Mouse (Mus musculus) heart, embryonic 10.5 days (tissue): ENCODE data around the gene Mprip. TPM values are rescaled to one million over a fixed set of nuclear protein-coding genes. Genes with fewer than 3 reads are reported as not detected.
A peak's percentile ranks its signal among the peaks of the same experiment; 100 is the strongest.

Experiments used
- DNase-seq: peaks from one replicate; pipeline ENCODE4 v3.0.0-alpha.2; 2017; ENCODE audit warnings: low spot score
- H3K27ac ChIP-seq: fragments of 300-500 bp; sonication (generic); 2 replicates; pipeline ENCODE4 v1.5.1; 2016; ENCODE audit warnings: mild to moderate bottlenecking
- H3K27me3 ChIP-seq: fragments of 300-500 bp; sonication (generic); 2 replicates; pipeline ENCODE4 v1.6.1; 2016; ENCODE audit warnings: mild to moderate bottlenecking; ENCODE audit not compliant: poor library complexity, insufficient read depth, severe bottlenecking
- H3K36me3 ChIP-seq: fragments of 300-500 bp; sonication (generic); 2 replicates; pipeline ENCODE4 v1.6.1; 2016; ENCODE audit warnings: mild to moderate bottlenecking, moderate library complexity
- H3K4me1 ChIP-seq: fragments of 300-500 bp; sonication (generic); 2 replicates; pipeline ENCODE4 v1.6.1; 2016; ENCODE audit warnings: mild to moderate bottlenecking
- H3K4me3 ChIP-seq: fragments of 300-500 bp; sonication (generic); 2 replicates; pipeline ENCODE4 v1.5.1; 2016; ENCODE audit warnings: mild to moderate bottlenecking, moderate library complexity
- H3K9me3 ChIP-seq: fragments of 300-500 bp; sonication (generic); 2 replicates; pipeline ENCODE4 v1.6.1; 2016; ENCODE audit warnings: mild to moderate bottlenecking, moderate library complexity
- WGBS: fragments of 180-500 bp; shearing (Covaris S2); methylation state at CpG from one replicate; pipeline ENCODE4 v1.1.7; 2016; 5-methylcytosine and 5-hydroxymethylcytosine counted together
- polyA plus RNA-seq: library from polyadenylated mRNA; unstranded; fragments of >200 nt; fragmentation: Nextera tagmentation; extraction: Ambion mirVana; gene quantifications from 2 replicates; pipeline ENCODE4 v1.2.1, GENCODE M21; 2016

Gene Mprip
- polyA plus RNA-seq, 1 experiment from 2014 or later = 36.6 TPM

GRCm38 (mm10) chr11:59758191-59758985, 97.3 kb downstream of the Mprip start:
- 89% methylated on average over 9 of the region's 9 CpGs for WGBS
- Histone ChIP-seq H3K27me3 (no peaks in the 10 kb centered on the region), H3K4me1 (peaks cover 14% of the 10 kb centered on the region), H3K4me3 (no peak overlapping the region), H3K9me3 (no peaks in the 10 kb centered on the region), H3K36me3 (peaks cover 95% of the 10 kb centered on the region), H3K27ac (0 out of 2 replicates have a peak overlapping the region, but pooled peaks have one; percentile 32)
- no peak for DNase-seq

DNA sequence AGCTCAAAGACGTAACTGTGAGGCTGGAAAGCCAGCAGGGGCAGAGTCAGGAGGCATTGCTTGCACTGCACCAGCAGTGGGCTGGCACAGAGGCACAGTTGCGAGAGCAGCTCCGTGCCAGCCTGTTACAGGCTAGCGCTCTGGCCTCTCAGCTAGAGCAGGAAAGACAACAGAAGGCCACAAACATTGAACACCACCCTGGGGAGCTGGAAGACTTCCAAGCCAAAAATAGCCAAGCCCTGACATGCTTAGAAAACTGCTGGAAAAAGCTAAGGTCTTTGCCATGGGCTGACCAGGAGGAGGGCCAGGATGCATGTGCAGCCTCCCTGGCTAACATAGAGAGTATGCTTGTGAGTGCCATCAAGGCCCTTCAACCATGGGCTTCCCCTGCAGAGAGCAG, 98.1 kb downstream of the Mprip start:
- Histone ChIP-seq H3K4me3 (no peak overlapping the region), H3K9me3 (no peaks in the 10 kb centered on the region), H3K27me3 (no peaks in the 10 kb centered on the region), H3K36me3 (peaks cover 95% of the 10 kb centered on the region), H3K27ac (peak overlapping the region; percentile 32; the same call in 1 of the 2 replicates), H3K4me1 (peaks cover 14% of the 10 kb centered on the region)
- no peak for DNase-seq
- WGBS = 75% methylated on average over 4 of the region's 4 CpGs

DNA sequence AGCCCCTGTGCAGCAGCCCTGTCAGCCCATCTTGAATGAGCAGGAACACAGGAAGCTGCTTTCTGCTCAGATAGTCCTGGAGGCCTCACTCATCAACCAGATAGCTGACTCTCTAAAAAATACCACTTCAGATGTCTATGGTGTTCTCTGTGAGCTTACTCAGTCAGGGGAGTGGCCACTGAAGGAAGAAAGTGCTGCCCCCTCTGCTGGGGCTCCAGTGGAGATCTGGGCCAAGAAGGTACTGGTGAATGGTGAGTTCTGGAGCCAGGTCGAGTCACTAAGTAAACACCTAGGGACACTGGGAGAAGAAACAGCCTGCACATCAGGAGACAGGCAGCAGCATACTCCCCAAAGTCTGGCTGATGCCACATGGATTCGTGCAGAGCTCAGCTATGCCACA, 98.5 kb downstream of the Mprip start:
- WGBS = 72% methylated on average over 2 of the region's 2 CpGs
- Histone ChIP-seq H3K27ac (peak overlapping the region; percentile 32; the same call in 1 of the 2 replicates), H3K4me3 (no peak overlapping the region), H3K27me3 (no peaks in the 10 kb centered on the region), H3K36me3 (peaks cover 96% of the 10 kb centered on the region), H3K4me1 (peaks cover 14% of the 10 kb centered on the region), H3K9me3 (no peaks in the 10 kb centered on the region)
- no peak for DNase-seq

DNA sequence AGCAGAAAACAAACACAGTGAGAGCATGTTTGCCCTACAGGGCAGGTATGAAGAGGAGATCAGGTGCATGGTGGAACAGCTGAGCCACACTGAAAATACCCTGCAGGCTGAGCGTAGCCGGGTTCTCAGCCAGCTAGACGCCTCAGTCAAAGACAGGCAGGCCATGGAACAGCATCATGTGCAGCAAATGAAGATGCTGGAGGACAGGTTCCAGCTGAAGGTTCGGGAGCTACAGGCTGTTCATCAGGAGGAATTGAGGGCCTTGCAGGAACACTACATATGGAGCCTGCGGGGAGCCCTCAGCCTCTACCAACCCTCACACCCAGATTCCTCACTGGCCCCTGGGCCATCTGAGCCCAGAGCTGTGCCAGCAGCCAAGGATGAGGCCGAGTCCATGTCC, 99.7 kb downstream of the Mprip start:
- Histone ChIP-seq H3K27ac (no peak overlapping the region), H3K4me3 (no peak overlapping the region), H3K4me1 (peaks cover 14% of the 10 kb centered on the region), H3K36me3 (peaks cover 96% of the 10 kb centered on the region), H3K9me3 (no peaks in the 10 kb centered on the region), H3K27me3 (no peaks in the 10 kb centered on the region)
- WGBS = 91% methylated on average over 6 of the region's 6 CpGs
- DNase-seq = no peak

- no peak overlapping the region for H3K27ac ChIP-seq
- no peaks in the 10 kb centered on the region for H3K27me3 ChIP-seq
- DNase-seq = no peak
- no peaks in the 10 kb centered on the region for H3K9me3 ChIP-seq
- 76% methylated on average over 2 of the region's 2 CpGs for WGBS
- H3K4me1 ChIP-seq = peaks cover 9% of the 10 kb centered on the region
- H3K36me3 ChIP-seq = peaks cover 97% of the 10 kb centered on the region
- no peak overlapping the region for H3K4me3 ChIP-seq
Observed at GRCm38 (mm10) chr11:59769307-59769706, 108.2 kb downstream of the Mprip start.

DNA sequence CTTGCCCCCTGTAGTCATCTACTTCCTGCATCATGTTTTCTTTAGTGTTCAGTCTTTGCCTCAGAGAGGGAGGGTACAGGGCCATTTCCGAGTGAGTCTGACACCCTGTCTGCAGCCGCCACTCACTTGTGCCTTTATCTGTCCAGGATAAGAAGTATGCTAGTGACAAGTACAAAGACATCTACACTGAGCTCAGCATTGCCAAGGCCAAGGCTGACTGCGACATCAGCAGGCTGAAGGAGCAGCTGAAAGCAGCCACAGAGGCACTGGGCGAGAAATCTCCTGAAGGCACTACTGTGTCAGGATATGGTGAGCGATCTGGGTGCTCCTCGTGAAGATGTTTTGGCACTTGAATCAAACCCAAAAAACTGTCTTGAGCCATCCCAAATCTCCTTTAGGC, 108.6 kb downstream of the Mprip start:
- peaks cover 9% of the 10 kb centered on the region for H3K4me1 ChIP-seq
- H3K4me3 ChIP-seq = no peak overlapping the region
- 42% methylated on average over 6 of the region's 6 CpGs for WGBS
- H3K36me3 ChIP-seq = peaks cover 96% of the 10 kb centered on the region
- no peaks in the 10 kb centered on the region for H3K9me3 ChIP-seq
- H3K27me3 ChIP-seq = no peaks in the 10 kb centered on the region
- DNase-seq = no peak
- no peak overlapping the region for H3K27ac ChIP-seq

DNA sequence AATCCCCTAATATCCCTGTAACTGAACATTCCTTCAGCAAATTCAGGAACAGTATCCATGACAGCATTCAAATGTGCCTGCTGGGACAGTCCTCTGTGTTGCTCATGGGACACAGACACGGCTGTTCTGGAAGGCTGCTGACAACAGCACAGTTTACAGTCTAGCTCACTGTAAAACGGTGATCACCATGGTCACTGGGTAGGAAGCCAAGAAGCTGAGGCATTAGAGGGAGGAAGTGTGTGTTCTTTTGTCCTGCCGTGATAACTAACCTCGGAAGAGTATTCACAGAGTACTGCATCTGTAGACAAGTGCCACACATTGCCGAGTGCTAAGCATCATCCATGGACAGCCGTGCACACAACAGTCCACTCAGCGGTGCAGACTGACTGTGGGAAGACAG, 109.6 kb downstream of the Mprip start:
- no peak overlapping the region for H3K27ac ChIP-seq
- 80% methylated on average over 7 of the region's 7 CpGs for WGBS
- H3K9me3 ChIP-seq = no peaks in the 10 kb centered on the region
- peaks cover 92% of the 10 kb centered on the region for H3K36me3 ChIP-seq
- no peak for DNase-seq
- no peak overlapping the region for H3K4me3 ChIP-seq
- H3K4me1 ChIP-seq = peaks cover 9% of the 10 kb centered on the region
- no peaks in the 10 kb centered on the region for H3K27me3 ChIP-seq

DNA sequence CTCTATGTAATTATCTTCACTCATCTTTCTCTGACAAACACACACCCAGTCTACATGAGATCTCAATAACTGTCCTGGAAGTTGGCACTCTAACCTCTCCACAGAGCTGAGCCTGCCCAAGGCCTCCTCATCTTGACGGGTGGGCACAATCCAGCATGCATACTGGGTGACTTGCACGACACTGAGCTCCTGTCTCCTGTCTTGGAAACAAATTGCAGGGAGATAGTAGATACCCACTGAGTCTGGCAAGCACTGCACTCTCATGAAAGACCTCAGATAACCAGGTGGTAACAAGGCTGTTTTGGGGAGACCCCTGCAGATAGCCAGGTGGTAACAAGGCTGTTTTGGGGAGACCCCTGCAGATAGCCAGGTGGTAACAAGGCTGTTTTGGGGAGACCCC, 111.2 kb downstream of the Mprip start:
- 85% methylated on average over 2 of the region's 2 CpGs for WGBS
- H3K4me3 ChIP-seq = no peak overlapping the region
- peaks cover 94% of the 10 kb centered on the region for H3K36me3 ChIP-seq
- H3K9me3 ChIP-seq = no peaks in the 10 kb centered on the region
- no peaks in the 10 kb centered on the region for H3K27me3 ChIP-seq
- no peak for DNase-seq
- H3K27ac ChIP-seq = no peak overlapping the region
- H3K4me1 ChIP-seq = peaks cover 9% of the 10 kb centered on the region

DNA sequence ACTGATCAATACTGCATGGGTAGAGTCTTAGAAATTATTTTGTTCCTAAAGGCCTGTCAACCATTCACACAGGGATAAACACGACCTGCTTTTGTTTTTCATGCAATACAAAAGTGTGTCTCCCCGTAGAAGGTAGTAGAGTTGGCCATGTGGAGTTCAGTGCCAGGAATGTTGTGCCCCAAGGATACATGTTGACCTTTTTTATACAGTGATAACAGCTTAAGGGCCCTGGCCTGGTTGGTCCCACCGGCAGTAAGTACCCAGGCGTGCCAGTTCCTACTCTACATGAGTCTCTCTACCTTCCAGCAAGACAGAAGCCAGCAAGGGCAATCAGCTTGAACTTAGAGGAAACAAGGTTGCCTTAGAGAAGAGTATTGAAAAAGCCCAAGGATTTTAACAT, 111.8 kb downstream of the Mprip start:
- H3K4me1 ChIP-seq = peaks cover 9% of the 10 kb centered on the region
- DNase-seq = no peak
- H3K4me3 ChIP-seq = no peak overlapping the region
- no peaks in the 10 kb centered on the region for H3K9me3 ChIP-seq
- peaks cover 93% of the 10 kb centered on the region for H3K36me3 ChIP-seq
- H3K27ac ChIP-seq = no peak overlapping the region
- no peaks in the 10 kb centered on the region for H3K27me3 ChIP-seq
- WGBS = 91% methylated on average over 4 of the region's 4 CpGs

DNA sequence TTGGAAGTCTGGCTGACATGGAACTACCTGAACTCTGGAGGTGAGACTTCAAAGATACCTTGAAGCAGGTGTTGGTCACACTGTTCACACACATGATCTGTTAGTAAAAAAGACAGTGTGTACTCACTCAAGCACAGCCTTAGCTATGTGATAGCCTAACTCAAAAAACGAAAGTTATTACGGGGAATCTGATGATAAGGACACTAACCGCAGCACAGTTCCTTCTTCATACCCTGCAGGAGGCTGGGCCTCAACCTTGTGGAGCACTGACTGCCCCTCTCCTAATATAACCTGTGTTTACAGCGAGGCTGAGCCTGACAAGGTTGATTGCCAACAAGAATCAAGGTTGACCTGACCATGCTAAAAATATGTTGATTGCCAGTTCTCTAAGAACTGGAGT, 113.4 kb downstream of the Mprip start:
- WGBS = 85% methylated on average over 4 of the region's 4 CpGs
- Histone ChIP-seq H3K9me3 (no peaks in the 10 kb centered on the region), H3K4me3 (no peak overlapping the region), H3K4me1 (peaks cover 12% of the 10 kb centered on the region), H3K36me3 (peaks cover 89% of the 10 kb centered on the region), H3K27me3 (no peaks in the 10 kb centered on the region), H3K27ac (no peak overlapping the region)
- DNase-seq = no peak

GRCm38 (mm10) chr11:59775435-59776148, 114.5 kb downstream of the Mprip start:
- peaks cover 12% of the 10 kb centered on the region; the same call in 1 of the 2 replicates for H3K4me1 ChIP-seq
- 89% methylated on average over 13 of the region's 13 CpGs for WGBS
- H3K27me3 ChIP-seq = no peaks in the 10 kb centered on the region
- no peak for DNase-seq
- H3K36me3 ChIP-seq = peaks cover 78% of the 10 kb centered on the region
- no peak overlapping the region for H3K4me3 ChIP-seq
- H3K27ac ChIP-seq = no peak overlapping the region
- no peaks in the 10 kb centered on the region for H3K9me3 ChIP-seq

- no peak for DNase-seq
- Histone ChIP-seq H3K36me3 (peaks cover 62% of the 10 kb centered on the region), H3K4me1 (peaks cover 12% of the 10 kb centered on the region; the same call in 1 of the 2 replicates), H3K27me3 (no peaks in the 10 kb centered on the region), H3K27ac (no peak overlapping the region), H3K4me3 (no peak overlapping the region), H3K9me3 (no peaks in the 10 kb centered on the region)
- WGBS = 83% methylated on average over 5 of the region's 5 CpGs
Observed at GRCm38 (mm10) chr11:59777259-59777658, 116.2 kb downstream of the Mprip start.

DNA sequence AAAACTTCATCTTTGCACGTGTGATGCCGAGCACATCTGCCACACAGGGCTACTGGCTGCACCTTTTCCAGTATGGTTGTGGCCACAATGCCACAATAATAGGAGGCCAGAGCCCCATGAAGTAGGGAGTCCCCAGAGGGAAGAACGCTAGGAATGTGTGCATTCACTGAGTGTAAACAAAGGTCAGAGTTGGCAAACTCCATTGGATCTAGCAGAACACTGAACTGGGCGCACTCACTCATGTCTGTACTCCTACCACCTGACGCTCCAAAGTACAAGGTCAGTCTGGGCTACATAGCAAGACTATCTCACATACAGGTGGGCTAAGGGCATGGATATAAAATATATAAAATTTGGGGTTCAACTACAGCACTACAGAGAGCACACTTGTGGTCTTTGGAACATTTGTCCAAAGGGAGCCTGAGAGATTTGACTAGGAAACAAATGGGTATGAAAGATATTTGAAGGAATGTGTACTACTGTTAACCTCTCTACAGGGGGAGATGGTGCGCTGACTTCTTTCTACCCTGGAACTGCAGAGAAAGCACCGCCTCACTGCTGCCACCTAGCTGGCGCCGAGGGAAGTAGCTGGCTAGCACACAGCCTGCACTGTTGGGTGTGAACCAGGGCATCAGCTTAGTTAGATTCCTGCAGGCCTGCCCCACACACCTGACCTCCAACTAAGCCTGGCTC, 117.2 kb downstream of the Mprip start:
- WGBS = 56% methylated on average over 9 of the region's 9 CpGs
- Histone ChIP-seq H3K4me3 (no peak overlapping the region), H3K9me3 (no peaks in the 10 kb centered on the region), H3K36me3 (peaks cover 52% of the 10 kb centered on the region), H3K4me1 (peaks cover 18% of the 10 kb centered on the region), H3K27ac (no peak overlapping the region), H3K27me3 (no peaks in the 10 kb centered on the region)
- DNase-seq = peak; percentile 86
